Mouse (Mus musculus) gastrocnemius, postnatal 4 days (tissue): ENCODE results near the gene Ciao1. TPM values are rescaled to one million over a fixed set of nuclear protein-coding genes. Genes with fewer than 3 reads are reported as not detected.
"Not testable (repeated sequence)": the region's sequence is repeated elsewhere in the genome, so short reads cannot be mapped to it uniquely, and the experiment has no call there.

Experiments used
- DNase-seq, 2 experiments: peaks; one replicate each; pipeline ENCODE4 v3.0.0; 2021 to 2022; ENCODE audit warnings: low spot score in 2 of 2, mixed read lengths in 2 of 2
- long read RNA-seq, 2 experiments: library from polyadenylated mRNA; stranded (forward); transcript quantifications; one replicate each; pipeline ENCODE4 v2.0.0; 2021
- total RNA-seq, 2 experiments: library from RNA; stranded (reverse); gene quantifications; 2 replicates each; pipeline ENCODE4 v1.2.3; 2021

Ciao1 gene
- 10 to 100 TPM; 51.0 to 55.2 TPM for total RNA-seq
- long read RNA-seq, experiment 1, transcript Ciao1-201 (7 exons, 3,075 nt), result major isoform, 23 of 25 reads
- long read RNA-seq, experiment 1, partial matches to known transcripts, result 1 of 25 reads
- long read RNA-seq, experiment 1, other reads (novel, unspliced or antisense), result 1 of 25 reads
- long read RNA-seq, experiment 2, transcript Ciao1-201 (7 exons, 3,075 nt), result major isoform, 13 of 16 reads
- long read RNA-seq, experiment 2, partial matches to known transcripts, result 1 of 16 reads
- long read RNA-seq, experiment 2, other reads (novel, unspliced or antisense), result 2 of 16 reads

DNA sequence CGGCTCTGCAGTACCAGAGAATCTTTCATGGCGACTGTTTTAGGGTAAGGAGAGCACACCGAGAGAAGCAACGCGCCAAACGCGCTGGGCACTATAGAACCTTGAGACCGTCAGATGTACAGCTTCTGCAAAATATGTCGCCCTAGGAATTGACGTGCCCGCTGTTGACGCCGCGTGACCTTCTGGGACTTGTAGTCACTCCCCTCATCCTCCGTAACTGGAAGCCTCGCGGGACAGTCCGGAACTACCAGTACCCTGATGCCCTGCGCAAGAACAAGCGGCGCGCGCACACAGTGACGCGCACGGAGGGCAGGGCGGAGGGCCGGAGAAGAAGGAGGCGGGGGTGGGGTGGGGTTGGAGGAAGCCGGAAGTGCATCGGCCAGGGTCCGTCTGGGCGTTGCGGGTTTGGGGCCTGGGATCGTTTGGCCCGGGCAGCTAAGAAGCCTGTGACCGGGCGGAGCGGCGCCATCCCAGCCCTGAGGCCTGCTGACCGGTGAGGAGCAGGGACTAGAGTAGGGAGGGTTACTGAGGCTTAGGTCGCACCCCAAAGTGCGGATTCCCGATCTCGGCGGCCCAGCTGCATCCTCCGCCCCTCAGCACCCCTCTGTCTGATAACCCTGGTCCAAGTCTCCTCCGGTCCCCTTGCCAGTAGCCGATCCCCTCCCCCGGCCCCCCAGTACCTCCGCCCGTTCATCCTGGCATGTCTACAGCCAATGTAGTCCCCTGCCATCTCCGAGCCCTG, at the start of gene Ciao1, which contains the start of gene Tmem127:
Ciao1 (minus strand) TSS at position 225 of the 742 bp plus-strand sequence.
Tmem127 (plus strand) TSS at position 317 of the 742 bp plus-strand sequence.
- peak; percentile 92 to 97 for DNase-seq

DNA sequence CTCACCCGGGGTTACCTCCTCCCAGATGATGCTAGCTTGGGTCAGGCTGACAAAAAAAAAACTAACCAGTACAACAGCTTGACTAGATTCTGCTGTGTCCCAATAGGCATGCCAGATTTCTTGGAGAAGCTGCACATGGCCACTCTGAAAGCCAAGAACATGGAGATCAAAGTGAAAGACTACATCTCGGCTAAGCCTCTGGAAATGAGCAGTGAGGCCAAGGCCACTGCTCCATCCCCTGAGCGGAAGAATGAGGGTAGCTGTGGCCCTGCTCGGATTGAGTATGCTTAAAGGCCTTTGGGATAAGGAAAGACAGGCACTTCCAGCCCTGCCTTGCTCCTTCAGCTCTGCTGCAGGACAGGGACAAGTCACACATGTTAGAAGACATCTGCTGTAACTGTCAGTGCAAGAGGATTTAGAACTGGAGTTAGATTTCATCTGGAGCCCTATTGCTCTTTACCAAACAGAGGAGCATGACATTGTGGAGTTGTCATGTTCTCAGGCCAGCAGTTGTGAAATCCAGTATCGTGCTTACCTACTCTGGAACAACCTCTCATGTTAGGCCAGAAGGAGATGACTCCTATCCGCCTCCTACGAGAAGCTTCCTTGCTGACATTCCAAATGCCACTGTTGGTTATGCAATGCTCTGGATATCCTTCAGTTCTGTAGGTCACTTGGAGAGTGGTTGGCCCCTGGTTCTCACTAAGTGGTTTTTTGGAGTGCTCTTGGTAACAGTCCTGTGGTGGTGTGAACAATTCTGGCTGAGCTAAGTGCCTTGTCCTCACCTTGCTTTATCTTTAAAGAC, 49.6 kb upstream of the Ciao1 start:
- DNase-seq, result no peak

DNA sequence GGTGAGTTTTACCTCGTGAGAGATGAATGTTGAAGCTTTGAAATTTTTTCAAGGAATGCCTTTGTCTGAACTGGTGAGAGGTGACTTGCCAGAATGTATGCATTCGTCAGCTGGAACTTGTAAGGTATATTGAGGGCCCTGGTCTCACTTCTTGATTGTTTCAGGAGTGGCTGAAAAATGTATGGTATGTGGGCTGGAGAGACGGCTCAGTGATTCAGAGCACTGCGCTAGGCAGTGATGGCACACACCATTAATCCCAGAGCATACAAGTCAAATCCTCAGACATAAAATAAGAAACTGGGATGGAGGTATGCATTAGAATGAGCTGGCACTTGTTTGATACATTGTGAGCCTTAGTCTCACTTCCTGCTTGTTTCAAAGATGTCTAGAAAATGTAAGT, 44.6 kb upstream of the Ciao1 start:
- DNase-seq, result no peak

DNA sequence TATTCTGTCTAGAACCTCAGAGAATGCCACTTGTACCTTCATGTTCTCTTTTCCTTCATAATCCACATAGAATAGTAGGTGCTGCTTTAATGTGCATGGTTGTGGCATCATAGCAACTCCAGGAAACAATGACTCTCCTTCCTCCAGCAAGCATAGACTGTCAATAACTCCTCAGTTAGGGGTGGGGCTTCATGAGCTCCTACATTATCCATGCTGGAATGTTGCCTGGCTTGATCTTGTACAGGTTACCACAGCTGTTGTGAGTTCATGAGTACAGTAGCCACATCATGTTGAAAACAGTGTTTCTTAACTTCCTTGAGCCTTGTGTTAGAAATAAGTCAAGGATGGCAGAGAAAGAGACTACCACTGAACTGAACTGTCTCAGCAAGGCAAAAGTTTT, 30.5 kb upstream of the Ciao1 start:
- DNase-seq, result no peak

DNA sequence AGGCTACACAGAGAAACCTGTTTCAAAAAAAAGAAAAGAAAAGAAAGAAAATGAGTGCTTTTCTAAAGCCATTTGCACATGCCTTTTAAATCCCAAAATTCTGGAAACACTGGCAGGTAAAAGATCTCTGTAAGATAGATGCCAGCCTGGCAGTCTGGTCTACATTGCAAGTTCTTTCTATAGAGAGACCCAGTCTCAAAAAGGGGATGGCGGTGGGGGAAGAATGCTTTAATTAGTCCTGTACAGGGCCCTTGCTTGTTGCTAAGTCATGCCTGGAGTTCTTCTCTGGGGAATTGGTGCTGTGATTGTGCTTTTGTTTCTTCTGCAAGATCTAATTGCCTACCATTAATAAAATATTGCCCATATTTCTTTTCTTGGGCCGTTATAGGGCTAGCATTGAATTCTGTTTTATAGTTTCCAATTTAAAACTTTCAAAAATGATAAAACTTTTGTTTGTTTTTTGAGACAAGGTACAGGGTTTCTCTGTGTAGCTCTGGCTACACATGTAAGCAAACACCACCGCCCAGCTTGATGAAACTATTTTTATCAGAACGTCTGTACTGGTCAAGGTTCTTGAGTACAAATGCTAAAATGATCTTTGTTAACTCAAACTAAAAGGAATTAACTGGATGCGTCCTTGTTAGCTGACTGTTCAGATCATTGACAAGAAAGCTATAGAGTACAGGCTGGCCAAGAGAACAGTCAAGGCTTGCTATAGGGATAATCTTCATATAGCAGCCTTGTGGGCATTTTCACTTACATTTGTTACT, 28.1 kb upstream of the Ciao1 start:
- DNase-seq, result no peak

- no peak for DNase-seq
Observed at GRCm38 (mm10) chr2:127274590-127274989, 27.0 kb upstream of the Ciao1 start.

DNA sequence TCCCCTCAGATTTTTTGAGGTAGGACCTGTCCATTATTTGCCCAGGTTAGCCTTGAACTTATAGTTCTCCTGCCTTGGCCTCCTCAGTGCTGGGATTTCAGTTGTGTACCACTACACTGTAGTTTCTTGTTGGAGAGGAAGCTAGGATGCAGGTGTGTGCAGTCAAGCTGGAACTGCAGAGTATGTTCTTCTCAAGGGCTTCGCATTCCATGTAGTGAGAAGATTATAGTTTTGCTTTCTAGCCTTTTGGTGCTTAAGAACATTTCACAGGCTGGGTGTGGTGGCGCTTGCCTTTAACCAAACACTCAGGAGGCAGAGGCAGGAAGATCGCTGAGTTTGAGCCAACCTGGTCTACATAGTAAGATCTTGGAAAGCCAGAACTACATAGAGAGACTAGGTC, 25.2 kb upstream of the Ciao1 start:
- DNase-seq, result no peak

DNA sequence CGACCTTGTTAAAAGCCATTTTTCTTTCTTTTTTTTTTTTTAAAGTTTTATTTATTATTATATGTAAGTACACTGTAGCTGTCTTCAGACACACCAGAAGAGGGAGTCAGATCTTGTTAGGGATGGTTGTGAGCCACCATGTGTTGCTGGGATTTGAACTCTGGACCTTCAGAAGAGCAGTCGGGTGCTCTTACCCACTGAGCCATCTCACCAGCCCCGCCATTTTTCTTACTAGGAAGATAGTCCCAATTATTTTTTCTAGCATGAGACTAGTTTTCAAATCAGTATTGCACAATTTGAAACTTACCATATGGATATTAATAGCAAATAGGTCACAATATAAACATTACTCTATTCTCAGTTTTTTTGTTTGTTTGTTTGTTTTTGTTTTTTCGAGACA, 24.4 kb upstream of the Ciao1 start:
- DNase-seq, result not testable (repeated sequence)

- no peak for DNase-seq
Observed at GRCm38 (mm10) chr2:127271042-127271515, 23.5 kb upstream of the Ciao1 start.

DNA sequence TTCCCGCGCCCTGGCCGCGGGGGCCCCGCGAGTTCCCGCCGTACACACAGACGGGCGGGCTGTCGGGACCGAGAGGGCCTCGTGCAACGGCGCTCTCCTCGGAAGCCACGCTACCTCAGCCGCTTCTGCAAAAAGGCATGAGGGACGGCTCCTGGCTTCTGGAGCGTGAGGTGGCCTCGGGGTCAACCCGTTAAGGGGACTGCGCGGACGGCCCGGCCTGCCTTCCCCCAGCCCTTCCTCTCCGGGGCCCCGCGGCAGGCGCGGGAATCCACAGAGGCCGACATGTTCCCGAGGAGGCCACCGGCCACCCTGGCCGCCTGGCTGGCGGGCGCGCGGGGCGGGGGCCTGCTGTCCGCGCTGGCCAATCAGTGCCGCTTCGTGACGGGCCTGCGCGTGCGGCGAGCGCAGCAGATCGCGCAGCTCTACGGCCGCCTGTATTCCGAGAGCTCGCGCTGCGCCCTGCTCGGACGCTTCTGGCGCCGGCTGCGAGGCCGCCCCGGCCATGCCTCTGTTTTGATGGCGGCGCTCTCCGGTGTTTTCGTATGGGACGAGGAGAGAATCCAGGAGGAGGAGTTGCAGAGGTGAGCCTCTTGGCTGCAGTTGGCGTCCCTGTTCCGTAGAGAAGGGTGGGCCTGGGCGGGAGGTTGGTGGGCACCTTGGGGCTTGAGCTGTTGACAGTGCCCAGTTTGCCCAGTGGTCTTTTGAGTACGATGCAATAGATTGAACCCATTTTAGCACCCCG, 22.9 kb upstream of the Ciao1 start:
- DNase-seq, result peak; percentile 80 to 87

DNA sequence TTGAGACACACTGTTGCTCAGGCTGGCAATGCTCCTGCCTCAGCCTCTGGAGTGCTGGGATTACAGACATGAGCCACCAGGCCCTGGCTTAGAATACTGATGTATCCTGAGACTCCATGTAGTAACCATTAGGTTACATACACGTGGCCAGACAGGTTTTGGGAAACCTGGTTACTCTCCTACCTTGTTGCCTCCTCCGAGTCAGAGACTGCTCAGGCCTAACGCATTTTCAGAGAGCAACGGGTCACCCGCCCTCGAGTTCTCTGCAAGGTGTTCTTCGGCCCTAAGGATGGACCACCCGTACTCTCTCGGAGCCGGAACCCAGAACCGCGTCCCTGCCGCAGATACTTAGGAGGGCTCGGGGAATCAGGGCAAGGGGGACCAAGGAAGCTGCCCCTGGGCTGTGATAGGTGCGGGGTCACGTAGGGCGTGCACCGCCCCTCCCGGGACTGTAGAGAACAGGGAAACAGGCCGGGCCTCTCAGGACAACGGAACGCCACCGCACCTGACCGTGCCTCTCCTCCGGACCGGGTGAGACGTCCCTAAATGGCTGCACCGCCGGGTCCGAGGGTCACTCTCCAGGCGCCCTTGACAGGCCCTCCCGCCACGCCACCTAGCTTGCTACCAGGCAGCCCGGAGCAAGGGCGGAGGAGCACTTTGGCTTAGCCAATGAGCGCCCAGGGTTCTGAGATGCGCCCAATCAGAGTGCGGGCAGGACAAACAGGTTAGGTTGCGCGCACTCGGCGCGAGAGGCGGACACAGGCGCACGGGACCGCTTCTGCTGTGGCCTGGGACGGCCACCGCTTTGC, 22.1 kb upstream of the Ciao1 start, which contains the start of gene Stard7:
Stard7 (plus strand) TSS at position 728 of the 809 bp plus-strand sequence.
- peak; percentile 87 to 95 for DNase-seq

GRCm38 (mm10) chr2:127267854-127268253, 20.2 kb upstream of the Ciao1 start:
- no peak for DNase-seq

GRCm38 (mm10) chr2:127262480-127262879, 14.9 kb upstream of the Ciao1 start:
- no peak for DNase-seq

GRCm38 (mm10) chr2:127259340-127259739, 11.7 kb upstream of the Ciao1 start:
- no peak for DNase-seq

DNA sequence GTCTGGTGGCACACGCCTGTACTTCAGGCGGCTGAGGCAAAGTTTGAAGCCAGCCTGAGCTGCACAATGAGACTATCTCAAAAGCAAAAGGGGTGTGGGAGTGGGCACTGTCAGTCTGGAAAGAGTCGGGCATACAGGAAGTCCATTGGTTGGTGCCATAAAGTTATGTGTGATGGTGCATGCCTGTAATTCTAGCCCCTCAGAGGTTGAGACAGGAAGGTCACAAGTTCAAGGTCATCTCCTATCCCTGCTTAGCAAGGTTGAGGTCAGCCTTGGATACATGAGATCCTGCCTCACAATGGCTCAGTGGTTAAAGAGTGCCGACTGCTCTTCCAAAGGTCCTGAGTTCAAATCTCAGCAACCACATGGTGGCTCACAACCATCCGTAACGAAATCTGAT, 7.7 kb upstream of the Ciao1 start:
- no peak for DNase-seq

GRCm38 (mm10) chr2:127254604-127255134, 7.1 kb upstream of the Ciao1 start:
- no peak for DNase-seq

DNA sequence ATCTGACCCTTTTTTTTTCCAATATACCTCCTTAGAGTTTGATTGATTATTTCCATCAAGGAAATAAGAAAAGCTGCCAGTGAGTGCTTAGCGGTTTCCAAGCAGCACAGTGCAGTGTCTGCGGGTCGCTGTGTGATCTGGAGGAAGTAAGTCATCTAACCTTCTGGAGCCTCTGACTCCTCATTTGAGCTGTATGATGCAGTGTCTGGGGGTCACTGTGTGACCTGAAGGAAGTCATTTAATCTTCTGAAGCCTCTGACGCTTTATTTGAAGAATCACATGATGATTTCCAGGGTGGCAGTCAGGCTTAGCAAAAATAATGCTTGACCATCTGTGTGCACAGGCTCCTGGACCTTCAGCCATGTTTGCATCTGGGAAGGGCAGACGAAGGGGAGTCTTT, 5.2 kb upstream of the Ciao1 start:
- no peak for DNase-seq

GRCm38 (mm10) chr2:127251880-127252527, 4.4 kb upstream of the Ciao1 start:
- peak in 1 of 2 experiments; percentile 17 for DNase-seq
